Mouse (Mus musculus) adrenal gland (tissue): ENCODE measurements around the gene Pdcd2.

ENCODE experiments used
- intact Hi-C: fragments of 180-260 bp; cut with DNase I; formaldehyde crosslinking; loops from one replicate; pipeline ENCODE4 v1.15.1; 2025

Pdcd2 gene

GRCm38 (mm10) chr17:15510694-15511093 is 16.4 kb downstream of the Pdcd2 start:
- intact Hi-C loops: no loop called here

DNA sequence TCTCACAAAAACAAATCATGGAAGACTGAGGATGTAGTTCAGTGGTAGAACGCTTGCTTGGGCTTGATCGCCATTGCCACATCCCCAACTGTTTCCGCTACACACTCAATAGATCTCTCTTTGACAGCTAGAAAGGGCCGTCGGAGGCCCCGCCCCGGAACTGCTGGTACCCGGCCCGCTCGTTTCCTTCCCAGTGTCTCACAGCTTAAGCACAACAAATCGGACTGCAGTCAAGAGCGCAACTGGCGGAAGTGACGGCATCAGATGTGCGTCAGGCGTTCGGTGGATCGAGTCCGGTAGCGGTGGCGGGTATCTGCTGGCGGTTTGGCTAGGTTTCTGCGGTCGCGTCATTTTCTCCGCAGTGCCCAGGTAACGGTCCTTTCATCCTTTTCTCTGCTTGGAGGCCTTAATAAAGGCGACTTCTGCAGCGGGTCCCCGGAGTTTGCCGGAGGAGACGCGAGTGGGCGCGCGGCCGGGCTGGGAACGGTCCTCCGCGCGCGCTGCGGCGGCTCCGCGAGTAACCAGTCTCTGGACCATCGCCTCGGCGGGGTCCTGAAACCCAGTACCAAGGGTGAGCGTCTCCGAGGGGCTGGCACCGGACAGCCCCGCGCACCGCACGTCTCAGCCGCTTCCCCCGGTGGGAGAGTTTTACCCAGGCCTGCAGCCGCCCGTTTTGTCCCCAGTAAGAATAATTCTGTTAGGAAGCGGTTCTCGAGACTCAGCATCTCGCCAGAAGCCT is 27.3 kb downstream of the Pdcd2 start, which contains the start of the genes Psmb1 and Tbp:
TSS of gene Psmb1 (minus strand) at position 96 of the 739 bp plus-strand sequence.
TSS of gene Tbp (plus strand) at position 233 of the 739 bp plus-strand sequence.
- intact Hi-C loops: no loop called here

DNA sequence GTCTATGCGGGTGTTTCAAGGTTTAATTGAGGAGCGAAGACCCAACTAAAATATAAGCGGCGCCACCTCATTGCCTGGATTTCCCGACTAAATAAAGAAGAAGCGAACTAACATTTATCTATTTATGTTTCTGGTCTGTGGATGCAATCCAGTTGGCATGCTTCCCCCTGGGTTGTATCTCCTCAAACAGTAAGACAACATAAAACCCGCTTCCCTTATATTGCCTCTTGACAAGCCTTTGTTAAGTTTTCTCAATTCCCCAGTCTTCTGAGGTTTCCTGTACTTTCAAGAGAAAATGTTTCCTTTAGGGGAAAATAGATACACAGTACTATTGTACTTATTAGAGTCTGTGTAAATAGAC is 28.4 kb downstream of the Pdcd2 start:
- intact Hi-C loops: no loop called here

DNA sequence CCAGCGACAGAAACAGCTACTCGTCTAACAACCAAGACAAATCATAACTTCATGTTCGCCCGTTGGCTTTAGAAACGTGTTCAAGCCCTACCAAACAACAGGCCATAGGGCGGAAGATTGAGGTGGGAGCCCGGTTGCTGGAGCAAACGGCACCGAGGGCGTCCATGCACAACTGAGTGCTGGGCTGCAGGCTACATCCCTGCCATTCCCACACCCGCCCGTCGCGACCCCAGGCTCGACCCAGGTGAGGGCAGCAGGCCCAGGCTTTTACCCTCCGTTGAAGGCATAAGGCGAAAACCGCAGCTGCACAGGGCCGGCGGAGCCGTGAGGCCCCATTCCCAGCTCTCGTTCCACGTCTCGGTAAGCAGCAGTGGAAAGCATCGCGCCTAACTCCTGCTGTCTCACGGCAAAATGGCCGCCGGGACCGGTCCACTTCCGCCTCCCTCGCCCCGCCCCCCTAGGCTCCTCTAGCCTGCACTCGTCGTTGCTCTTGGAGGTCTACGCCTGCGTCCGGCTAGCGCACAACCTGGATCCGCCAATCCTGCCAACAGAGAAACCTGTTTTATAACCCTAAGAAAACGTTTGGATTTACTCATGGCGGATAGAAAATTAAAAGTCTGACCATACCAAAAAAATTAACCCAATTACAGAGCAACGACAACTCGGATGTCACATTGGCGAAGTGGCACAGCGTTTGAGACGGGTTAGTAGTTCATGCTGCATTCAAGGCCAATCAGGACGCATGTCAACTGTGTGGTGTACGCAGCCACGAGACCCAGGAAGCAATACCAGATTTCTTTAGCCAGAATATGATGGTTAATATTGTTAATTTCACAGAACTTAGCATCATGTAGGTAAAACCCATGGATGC is 29.0 kb downstream of the Pdcd2 start:
- intact Hi-C loops: no loop called here

DNA sequence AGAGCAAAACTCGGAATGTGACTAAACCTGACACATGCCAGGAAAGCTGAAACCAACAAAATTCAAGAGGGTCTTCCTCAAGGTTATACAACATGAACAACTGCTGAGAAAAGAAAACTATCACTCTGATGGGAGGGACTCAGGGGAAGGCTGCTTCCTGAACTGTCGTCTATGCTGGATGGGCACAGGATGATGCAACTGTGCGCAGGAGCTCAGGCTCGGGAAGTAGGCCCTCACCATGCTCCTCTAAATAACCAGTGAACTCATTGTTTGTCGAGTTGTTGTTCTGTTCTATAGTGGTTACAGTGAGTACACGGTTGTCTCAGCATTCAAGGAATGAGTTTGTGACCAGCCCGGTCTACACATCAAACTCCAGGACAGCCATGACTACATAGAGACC is 36.6 kb downstream of the Pdcd2 start:
- intact Hi-C loops: no loop called here

GRCm38 (mm10) chr17:15472671-15473070 is 54.4 kb downstream of the Pdcd2 start:
- intact Hi-C loops: no loop called here
